Mouse (Mus musculus): Measurements from ENCODE around the gene Gpd2. TPM values are rescaled to one million over a fixed set of nuclear protein-coding genes. Genes with fewer than 3 reads are reported as not detected.
A peak's percentile ranks its signal among the peaks of the same experiment; 100 is the strongest.

The Gpd2 gene
- polyA plus RNA-seq, 1 experiment from 2014 or later, result 28.5 TPM

- no peaks in the 10 kb centered on the region for H3K36me3 ChIP-seq (ENCODE audit: control insufficient read depth, insufficient read depth)
- peaks cover 17% of the 10 kb centered on the region for H3K4me1 ChIP-seq (replicated peaks; ENCODE audit: control insufficient read depth, insufficient read depth, low read length)
- peak; percentile 84 for ATAC-seq
- no peak overlapping the region for H3K27ac ChIP-seq (ENCODE audit: low read length)
- H3K4me2 ChIP-seq (ENCODE audit: low read length), result peak overlapping the region; percentile 38
- H3K4me3 ChIP-seq (replicated peaks; ENCODE audit: low read length), result peak overlapping the region; percentile 7; the same call in 1 of the 2 replicates
- H3K9me3 ChIP-seq (ENCODE audit: control insufficient read depth, low read length), result no peaks in the 10 kb centered on the region
- 31% methylated on average over 7 of the region's 7 CpGs for WGBS
- H3K9ac ChIP-seq (replicated peaks; ENCODE audit: low read depth, low read length), result no peak overlapping the region
- H3K27me3 ChIP-seq (replicated peaks; ENCODE audit: control insufficient read depth, insufficient read depth, low read length), result no peaks in the 10 kb centered on the region
Observed at GRCm38 (mm10) chr2:57283791-57284190, 46.4 kb downstream of the Gpd2 start.

GRCm38 (mm10) chr2:57285197-57285596 is 47.8 kb downstream of the Gpd2 start:
- no peak for ATAC-seq
- WGBS, result 48% methylated on average over 4 of the region's 4 CpGs
- no peaks in the 10 kb centered on the region for H3K27me3 ChIP-seq (replicated peaks; ENCODE audit: control insufficient read depth, insufficient read depth, low read length)

GRCm38 (mm10) chr2:57287986-57288385 is 50.6 kb downstream of the Gpd2 start:
- H3K36me3 ChIP-seq (ENCODE audit: control insufficient read depth, insufficient read depth), result no peaks in the 10 kb centered on the region
- no peak overlapping the region for H3K9ac ChIP-seq (replicated peaks; ENCODE audit: low read depth, low read length)
- 97% methylated on average over 1 of the region's 1 CpGs for WGBS
- no peak overlapping the region for H3K4me2 ChIP-seq (ENCODE audit: low read length)
- H3K4me1 ChIP-seq (replicated peaks; ENCODE audit: control insufficient read depth, insufficient read depth, low read length), result peaks cover 17% of the 10 kb centered on the region
- H3K9me3 ChIP-seq (ENCODE audit: control insufficient read depth, low read length), result no peaks in the 10 kb centered on the region
- no peak overlapping the region for H3K27ac ChIP-seq (ENCODE audit: low read length)
- no peak overlapping the region for H3K4me3 ChIP-seq (replicated peaks; ENCODE audit: low read length)
- no peaks in the 10 kb centered on the region for H3K27me3 ChIP-seq (replicated peaks; ENCODE audit: control insufficient read depth, insufficient read depth, low read length)
- no peak for ATAC-seq

More at GRCm38 (mm10) chr2:57285197-57285596, 47.8 kb downstream of the Gpd2 start:
- Histone ChIP-seq H3K4me1 (replicated peaks; ENCODE audit: control insufficient read depth, insufficient read depth, low read length) (peaks cover 17% of the 10 kb centered on the region), H3K36me3 (ENCODE audit: control insufficient read depth, insufficient read depth) (no peaks in the 10 kb centered on the region), H3K9ac (replicated peaks; ENCODE audit: low read depth, low read length) (no peak overlapping the region), H3K4me3 (replicated peaks; ENCODE audit: low read length) (no peak overlapping the region), H3K27ac (ENCODE audit: low read length) (no peak overlapping the region), H3K4me2 (ENCODE audit: low read length) (no peak overlapping the region), H3K9me3 (ENCODE audit: control insufficient read depth, low read length) (no peaks in the 10 kb centered on the region)

DNA sequence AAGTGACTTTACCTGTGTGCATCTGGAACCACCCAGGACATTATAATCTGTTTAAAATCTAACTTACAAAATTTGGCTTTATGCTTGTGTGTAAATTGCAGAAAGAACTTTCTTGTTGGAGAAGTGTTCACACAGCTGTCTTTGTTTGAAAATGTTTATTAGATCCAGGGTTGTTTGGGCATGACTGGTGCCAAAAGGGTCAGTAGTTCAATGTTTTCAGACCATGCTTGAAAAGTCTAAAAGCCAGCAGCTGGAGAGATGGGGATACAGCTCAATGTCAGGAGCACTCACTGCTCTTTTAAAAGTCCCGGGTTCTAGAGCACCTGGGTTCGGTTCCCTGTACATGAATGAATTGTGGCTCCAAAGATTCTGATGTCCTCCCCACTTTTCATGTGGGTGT is 56.1 kb downstream of the Gpd2 start:
- Histone ChIP-seq H3K4me1 (replicated peaks; ENCODE audit: control insufficient read depth, insufficient read depth, low read length) (no peaks in the 10 kb centered on the region), H3K9me3 (ENCODE audit: control insufficient read depth, low read length) (no peaks in the 10 kb centered on the region), H3K36me3 (ENCODE audit: control insufficient read depth, insufficient read depth) (no peaks in the 10 kb centered on the region), H3K9ac (replicated peaks; ENCODE audit: low read depth, low read length) (no peak overlapping the region), H3K4me2 (ENCODE audit: low read length) (no peak overlapping the region), H3K27ac (ENCODE audit: low read length) (no peak overlapping the region), H3K4me3 (replicated peaks; ENCODE audit: low read length) (no peak overlapping the region), H3K27me3 (replicated peaks; ENCODE audit: control insufficient read depth, insufficient read depth, low read length) (no peaks in the 10 kb centered on the region)
- no peak for ATAC-seq
- WGBS, result 93% methylated on average over 2 of the region's 2 CpGs

- Histone ChIP-seq H3K4me3 (replicated peaks; ENCODE audit: low read length) (no peak overlapping the region), H3K4me1 (replicated peaks; ENCODE audit: control insufficient read depth, insufficient read depth, low read length) (no peaks in the 10 kb centered on the region), H3K27ac (ENCODE audit: low read length) (no peak overlapping the region), H3K36me3 (ENCODE audit: control insufficient read depth, insufficient read depth) (no peaks in the 10 kb centered on the region), H3K9me3 (ENCODE audit: control insufficient read depth, low read length) (no peaks in the 10 kb centered on the region), H3K27me3 (replicated peaks; ENCODE audit: control insufficient read depth, insufficient read depth, low read length) (no peaks in the 10 kb centered on the region), H3K4me2 (ENCODE audit: low read length) (no peak overlapping the region), H3K9ac (replicated peaks; ENCODE audit: low read depth, low read length) (no peak overlapping the region)
- ATAC-seq, result no peak
- 67% methylated on average over 4 of the region's 4 CpGs for WGBS
Observed at GRCm38 (mm10) chr2:57296069-57296468, 58.6 kb downstream of the Gpd2 start.

DNA sequence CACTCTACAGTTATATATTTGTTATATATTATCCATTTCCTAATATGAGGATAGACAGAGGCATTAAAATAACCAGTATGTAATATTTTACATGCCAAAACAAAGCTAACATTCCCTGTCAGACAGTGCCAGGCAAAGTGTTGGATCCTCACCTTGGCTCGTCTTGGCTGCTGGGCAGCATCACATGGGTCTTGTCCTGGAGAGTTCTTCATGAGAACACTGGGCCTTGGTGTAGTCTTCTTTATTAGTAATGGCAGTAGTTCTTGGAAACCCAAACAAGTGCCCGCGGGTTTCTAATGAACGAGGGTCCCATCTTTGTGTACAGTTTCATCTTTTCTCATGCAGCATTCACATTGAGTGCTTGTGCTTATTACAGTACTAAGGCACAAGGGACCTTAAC is 59.8 kb downstream of the Gpd2 start:
- no peak overlapping the region for H3K9ac ChIP-seq (replicated peaks; ENCODE audit: low read depth, low read length)
- H3K36me3 ChIP-seq (ENCODE audit: control insufficient read depth, insufficient read depth), result no peaks in the 10 kb centered on the region
- H3K9me3 ChIP-seq (ENCODE audit: control insufficient read depth, low read length), result no peaks in the 10 kb centered on the region
- H3K27ac ChIP-seq (ENCODE audit: low read length), result no peak overlapping the region
- no peaks in the 10 kb centered on the region for H3K4me1 ChIP-seq (replicated peaks; ENCODE audit: control insufficient read depth, insufficient read depth, low read length)
- H3K4me3 ChIP-seq (replicated peaks; ENCODE audit: low read length), result no peak overlapping the region
- 95% methylated on average over 4 of the region's 4 CpGs for WGBS
- no peaks in the 10 kb centered on the region for H3K27me3 ChIP-seq (replicated peaks; ENCODE audit: control insufficient read depth, insufficient read depth, low read length)
- ATAC-seq, result no peak
- H3K4me2 ChIP-seq (ENCODE audit: low read length), result no peak overlapping the region

DNA sequence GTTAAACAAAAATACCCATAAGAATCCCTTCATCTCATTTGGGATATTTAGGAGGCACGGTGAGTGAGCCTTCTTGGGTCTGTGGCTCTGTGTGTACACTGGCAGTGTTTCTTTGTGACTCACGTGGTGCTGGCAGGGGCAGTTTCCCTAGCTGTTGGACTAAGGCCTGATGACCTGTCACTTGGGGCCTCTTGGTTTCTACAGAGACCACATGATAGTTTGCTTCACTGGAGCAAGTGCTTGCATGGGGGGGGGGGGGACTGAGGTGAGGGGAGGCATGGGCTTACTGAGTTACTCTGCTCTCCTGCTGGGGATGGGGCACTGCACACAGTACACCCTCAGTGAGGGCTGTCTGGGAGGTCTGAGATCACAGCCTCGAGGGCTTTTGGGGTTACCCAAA is 64.1 kb downstream of the Gpd2 start:
- peaks cover 12% of the 10 kb centered on the region for H3K4me1 ChIP-seq (replicated peaks; ENCODE audit: control insufficient read depth, insufficient read depth, low read length)
- H3K4me3 ChIP-seq (replicated peaks; ENCODE audit: low read length), result no peak overlapping the region
- H3K9me3 ChIP-seq (ENCODE audit: control insufficient read depth, low read length), result no peaks in the 10 kb centered on the region
- H3K27me3 ChIP-seq (replicated peaks; ENCODE audit: control insufficient read depth, insufficient read depth, low read length), result no peaks in the 10 kb centered on the region
- no peaks in the 10 kb centered on the region for H3K36me3 ChIP-seq (ENCODE audit: control insufficient read depth, insufficient read depth)
- peak; percentile 59 for ATAC-seq
- H3K27ac ChIP-seq (ENCODE audit: low read length), result no peak overlapping the region
- H3K9ac ChIP-seq (replicated peaks; ENCODE audit: low read depth, low read length), result no peak overlapping the region
- no peak overlapping the region for H3K4me2 ChIP-seq (ENCODE audit: low read length)
- 26% methylated on average over 3 of the region's 3 CpGs for WGBS

DNA sequence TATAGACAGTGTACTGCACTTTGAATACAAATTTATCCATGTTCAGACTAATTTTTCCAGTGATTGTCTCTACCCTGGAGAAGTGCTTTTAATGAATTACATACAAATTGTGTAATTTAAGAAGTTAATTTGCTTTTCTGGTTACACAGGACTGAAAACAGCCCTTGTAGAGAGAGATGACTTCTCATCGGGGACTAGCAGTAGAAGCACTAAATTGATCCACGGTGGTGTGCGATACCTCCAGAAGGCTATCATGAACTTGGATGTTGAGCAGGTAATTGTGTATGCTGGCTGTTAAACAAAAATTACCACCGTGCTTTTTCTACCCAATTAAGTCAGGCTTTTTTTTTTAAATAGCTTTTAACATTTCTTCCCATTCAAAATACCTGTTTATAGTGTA is 66.8 kb downstream of the Gpd2 start:
- ATAC-seq, result no peak
- Histone ChIP-seq H3K27me3 (replicated peaks; ENCODE audit: control insufficient read depth, insufficient read depth, low read length) (no peaks in the 10 kb centered on the region), H3K27ac (ENCODE audit: low read length) (no peak overlapping the region), H3K4me3 (replicated peaks; ENCODE audit: low read length) (no peak overlapping the region), H3K36me3 (ENCODE audit: control insufficient read depth, insufficient read depth) (no peaks in the 10 kb centered on the region), H3K4me1 (replicated peaks; ENCODE audit: control insufficient read depth, insufficient read depth, low read length) (peaks cover 12% of the 10 kb centered on the region), H3K9me3 (ENCODE audit: control insufficient read depth, low read length) (no peaks in the 10 kb centered on the region), H3K4me2 (ENCODE audit: low read length) (no peak overlapping the region), H3K9ac (replicated peaks; ENCODE audit: low read depth, low read length) (no peak overlapping the region)
- WGBS, result 54% methylated on average over 4 of the region's 4 CpGs

DNA sequence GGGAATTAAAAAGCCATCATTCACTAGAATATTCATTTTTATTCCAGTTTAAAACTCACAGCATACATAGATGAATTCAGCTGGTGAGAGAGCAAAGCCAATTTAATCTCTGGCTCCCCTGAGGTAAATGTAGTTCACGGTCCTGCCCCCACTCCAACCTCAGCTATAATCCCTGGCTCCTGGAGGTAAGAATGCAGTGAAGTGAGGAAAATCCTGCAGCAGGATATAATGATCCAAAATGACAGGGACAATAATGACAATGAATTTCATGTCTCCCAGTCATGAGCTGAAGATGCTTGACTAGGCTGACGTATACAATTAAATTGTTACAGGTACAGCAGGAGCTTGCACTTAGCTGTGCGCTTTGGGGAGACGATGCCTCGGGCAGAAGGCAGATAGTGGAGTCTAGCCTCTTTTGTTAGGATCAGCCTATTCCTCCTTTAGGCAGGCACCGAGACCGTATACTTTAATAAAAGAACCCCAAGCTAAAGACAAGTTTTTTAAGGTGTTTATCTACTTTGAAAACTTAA is 74.9 kb downstream of the Gpd2 start:
- Histone ChIP-seq H3K4me3 (replicated peaks; ENCODE audit: low read length) (no peak overlapping the region), H3K27ac (ENCODE audit: low read length) (no peak overlapping the region), H3K9ac (replicated peaks; ENCODE audit: low read depth, low read length) (no peak overlapping the region), H3K4me2 (ENCODE audit: low read length) (no peak overlapping the region), H3K4me1 (replicated peaks; ENCODE audit: control insufficient read depth, insufficient read depth, low read length) (no peaks in the 10 kb centered on the region), H3K27me3 (replicated peaks; ENCODE audit: control insufficient read depth, insufficient read depth, low read length) (no peaks in the 10 kb centered on the region), H3K36me3 (ENCODE audit: control insufficient read depth, insufficient read depth) (no peaks in the 10 kb centered on the region), H3K9me3 (ENCODE audit: control insufficient read depth, low read length) (no peaks in the 10 kb centered on the region)
- no peak for ATAC-seq
- 61% methylated on average over 7 of the region's 7 CpGs for WGBS

DNA sequence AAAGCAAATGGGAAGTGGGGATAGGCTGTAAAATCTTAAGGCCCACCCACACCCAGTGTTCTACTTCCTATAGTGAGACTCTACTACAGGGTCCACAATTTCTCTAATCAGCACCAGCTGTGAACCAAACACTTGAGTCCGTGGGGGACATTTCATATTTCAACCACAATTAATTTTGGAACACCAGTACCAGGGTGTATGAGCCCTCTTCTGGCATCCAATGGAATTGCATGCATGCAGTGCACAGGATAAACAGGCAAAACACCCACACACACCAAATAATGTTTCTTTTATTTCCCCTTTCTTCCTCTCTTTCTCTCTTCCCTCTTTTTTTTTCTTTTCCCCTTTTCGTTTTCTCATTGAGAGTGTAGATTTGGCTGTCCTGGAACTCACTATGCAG is 78.6 kb downstream of the Gpd2 start:
- Histone ChIP-seq H3K27ac (ENCODE audit: low read length) (no peak overlapping the region), H3K9me3 (ENCODE audit: control insufficient read depth, low read length) (no peaks in the 10 kb centered on the region), H3K4me1 (replicated peaks; ENCODE audit: control insufficient read depth, insufficient read depth, low read length) (no peaks in the 10 kb centered on the region), H3K9ac (replicated peaks; ENCODE audit: low read depth, low read length) (no peak overlapping the region), H3K36me3 (ENCODE audit: control insufficient read depth, insufficient read depth) (no peaks in the 10 kb centered on the region), H3K4me3 (replicated peaks; ENCODE audit: low read length) (no peak overlapping the region), H3K4me2 (ENCODE audit: low read length) (no peak overlapping the region), H3K27me3 (replicated peaks; ENCODE audit: control insufficient read depth, insufficient read depth, low read length) (no peaks in the 10 kb centered on the region)
- WGBS, result 65% methylated on average over 2 of the region's 2 CpGs
- no peak for ATAC-seq

All from forebrain, embryonic 16.5 days (tissue).